Mouse (Mus musculus): ENCODE measurements around the gene Fblim1. TPM values are rescaled to one million over a fixed set of nuclear protein-coding genes. Genes with fewer than 3 reads are reported as not detected.

The Fblim1 gene
- polyA plus RNA-seq, 1 experiment from 2014 or later, result 34.2 TPM

GRCm38 (mm10) chr4:141581051-141581450, 24.8 kb downstream of the Fblim1 start:
- H3K36me3 ChIP-seq (ENCODE audit: control insufficient read depth, insufficient read depth, low read length), result peaks cover 18% of the 10 kb centered on the region

GRCm38 (mm10) chr4:141578833-141579232, 27.1 kb downstream of the Fblim1 start:
- Histone ChIP-seq H3K27ac (replicated peaks; ENCODE audit: low read depth, low read length) (no peak overlapping the region), H3K4me1 (ENCODE audit: control insufficient read depth, insufficient read depth, low read length) (no peaks in the 10 kb centered on the region), H3K4me3 (replicated peaks; ENCODE audit: low read depth, low read length) (no peak overlapping the region), H3K36me3 (ENCODE audit: control insufficient read depth, insufficient read depth, low read length) (peaks cover 14% of the 10 kb centered on the region), H3K4me2 (ENCODE audit: low read length) (no peak overlapping the region), H3K27me3 (ENCODE audit: control insufficient read depth, insufficient read depth, low read length) (no peaks in the 10 kb centered on the region), H3K9ac (replicated peaks; ENCODE audit: low read length) (no peak overlapping the region), H3K9me3 (ENCODE audit: control insufficient read depth, low read length) (no peaks in the 10 kb centered on the region)
- ATAC-seq (ENCODE audit: low FRiP score, low TSS enrichment), result no peak
- 84% methylated on average over 3 of the region's 3 CpGs for WGBS
- DNase-seq, result no peak

More at GRCm38 (mm10) chr4:141581051-141581450, 24.8 kb downstream of the Fblim1 start:
- DNase-seq (no peak), ATAC-seq (ENCODE audit: low FRiP score, low TSS enrichment) (no peak)
- H3K4me2 ChIP-seq (ENCODE audit: low read length), result no peak overlapping the region
- no peaks in the 10 kb centered on the region for H3K4me1 ChIP-seq (ENCODE audit: control insufficient read depth, insufficient read depth, low read length)
- H3K27me3 ChIP-seq (ENCODE audit: control insufficient read depth, insufficient read depth, low read length), result no peaks in the 10 kb centered on the region
- H3K4me3 ChIP-seq (replicated peaks; ENCODE audit: low read depth, low read length), result no peak overlapping the region
- no peak overlapping the region for H3K9ac ChIP-seq (replicated peaks; ENCODE audit: low read length)
- 78% methylated on average over 13 of the region's 13 CpGs for WGBS
- no peak overlapping the region for H3K27ac ChIP-seq (replicated peaks; ENCODE audit: low read depth, low read length)
- H3K9me3 ChIP-seq (ENCODE audit: control insufficient read depth, low read length), result no peaks in the 10 kb centered on the region

GRCm38 (mm10) chr4:141576877-141577276, 29.0 kb downstream of the Fblim1 start:
- Histone ChIP-seq H3K9me3 (ENCODE audit: control insufficient read depth, low read length) (no peaks in the 10 kb centered on the region), H3K4me1 (ENCODE audit: control insufficient read depth, insufficient read depth, low read length) (no peaks in the 10 kb centered on the region), H3K27ac (replicated peaks; ENCODE audit: low read depth, low read length) (no peak overlapping the region), H3K4me3 (replicated peaks; ENCODE audit: low read depth, low read length) (no peak overlapping the region), H3K27me3 (ENCODE audit: control insufficient read depth, insufficient read depth, low read length) (no peaks in the 10 kb centered on the region), H3K36me3 (ENCODE audit: control insufficient read depth, insufficient read depth, low read length) (peaks cover 10% of the 10 kb centered on the region; the same call in 1 of the 2 replicates), H3K4me2 (ENCODE audit: low read length) (no peak overlapping the region), H3K9ac (replicated peaks; ENCODE audit: low read length) (no peak overlapping the region)
- ATAC-seq (ENCODE audit: low FRiP score, low TSS enrichment), result no peak
- WGBS, result 95% methylated on average over 7 of the region's 7 CpGs
- DNase-seq, result no peak

DNA sequence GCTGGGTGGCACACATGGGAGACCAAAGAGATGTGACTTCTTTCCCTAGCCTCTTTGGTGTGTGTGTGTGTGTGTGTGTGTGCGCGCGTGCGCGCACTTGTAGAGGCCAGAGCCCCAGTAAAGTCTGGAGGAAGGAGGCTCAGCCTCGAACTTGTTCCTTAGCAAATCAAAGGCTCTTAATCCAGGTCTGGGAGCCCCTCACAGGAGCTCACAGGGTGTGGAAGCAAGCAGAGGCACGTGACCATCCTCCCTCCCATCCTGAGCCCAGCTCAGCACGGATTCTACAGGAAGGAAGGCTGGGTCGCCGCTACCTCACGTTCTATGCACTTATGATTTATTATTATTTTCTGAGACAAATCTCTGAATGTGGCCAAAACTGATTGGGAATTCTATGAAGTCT, 29.5 kb downstream of the Fblim1 start:
- ATAC-seq (ENCODE audit: low FRiP score, low TSS enrichment), result no peak
- Histone ChIP-seq H3K4me3 (replicated peaks; ENCODE audit: low read depth, low read length) (no peak overlapping the region), H3K4me1 (ENCODE audit: control insufficient read depth, insufficient read depth, low read length) (no peaks in the 10 kb centered on the region), H3K9me3 (ENCODE audit: control insufficient read depth, low read length) (no peaks in the 10 kb centered on the region), H3K27me3 (ENCODE audit: control insufficient read depth, insufficient read depth, low read length) (no peaks in the 10 kb centered on the region), H3K4me2 (ENCODE audit: low read length) (no peak overlapping the region), H3K27ac (replicated peaks; ENCODE audit: low read depth, low read length) (no peak overlapping the region), H3K36me3 (ENCODE audit: control insufficient read depth, insufficient read depth, low read length) (peaks cover 10% of the 10 kb centered on the region; the same call in 1 of the 2 replicates), H3K9ac (replicated peaks; ENCODE audit: low read length) (no peak overlapping the region)
- DNase-seq, result no peak
- WGBS, result 84% methylated on average over 11 of the region's 11 CpGs

DNA sequence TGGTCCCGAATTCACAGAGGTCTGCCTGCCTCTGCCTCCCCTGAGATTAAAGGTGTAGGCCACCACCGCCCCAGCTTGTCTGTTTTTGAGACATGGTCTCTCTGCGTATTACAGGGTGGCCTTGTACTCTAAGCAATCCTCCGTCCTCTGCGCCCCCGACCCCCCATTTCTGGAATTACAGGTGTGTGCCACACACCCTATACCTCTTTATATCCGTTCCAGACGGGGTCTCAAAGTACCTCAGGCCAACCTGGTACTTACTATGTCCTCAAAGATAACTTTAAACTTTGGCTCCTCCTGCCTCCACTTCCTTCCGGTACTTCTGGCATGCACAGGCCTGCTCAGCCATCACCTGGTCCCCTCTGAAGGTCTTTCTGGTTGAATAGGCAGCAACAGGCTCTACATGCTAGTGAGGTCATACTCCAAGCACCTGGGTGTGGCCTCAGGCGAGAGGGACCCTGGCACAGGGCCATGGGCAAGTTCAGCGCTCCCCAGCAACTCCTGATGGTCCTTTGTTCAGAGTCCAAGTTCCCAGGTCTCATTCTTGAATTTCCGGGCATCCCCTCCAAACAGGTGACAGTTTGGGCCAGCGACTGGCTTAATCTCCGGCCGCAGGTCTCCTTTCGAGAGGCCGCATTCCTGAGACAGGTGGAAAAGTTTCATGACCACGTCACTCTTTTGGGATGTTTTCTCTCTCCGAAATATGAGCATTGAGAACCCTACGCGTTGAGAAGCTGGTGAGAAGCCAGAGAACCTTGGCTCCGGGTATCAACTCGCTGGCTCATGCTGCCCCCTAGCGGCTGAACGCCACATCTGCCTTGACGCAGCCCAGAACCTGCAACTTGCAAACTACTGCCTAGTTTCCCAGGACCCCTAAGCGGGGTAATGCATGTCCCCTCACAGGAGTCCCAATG, 30.9 kb downstream of the Fblim1 start:
- WGBS, result 44% methylated on average over 27 of the region's 27 CpGs
- no peak overlapping the region for H3K27ac ChIP-seq (replicated peaks; ENCODE audit: low read depth, low read length)
- H3K4me3 ChIP-seq (replicated peaks; ENCODE audit: low read depth, low read length), result no peak overlapping the region
- DNase-seq (peak; percentile 92), ATAC-seq (ENCODE audit: low FRiP score, low TSS enrichment) (peak; percentile 62; the same call in 1 of the 2 replicates)
- H3K27me3 ChIP-seq (ENCODE audit: control insufficient read depth, insufficient read depth, low read length), result no peaks in the 10 kb centered on the region
- peaks cover 10% of the 10 kb centered on the region; the same call in 1 of the 2 replicates for H3K36me3 ChIP-seq (ENCODE audit: control insufficient read depth, insufficient read depth, low read length)
- no peak overlapping the region for H3K9ac ChIP-seq (replicated peaks; ENCODE audit: low read length)
- H3K9me3 ChIP-seq (ENCODE audit: control insufficient read depth, low read length), result no peaks in the 10 kb centered on the region
- H3K4me1 ChIP-seq (ENCODE audit: control insufficient read depth, insufficient read depth, low read length), result no peaks in the 10 kb centered on the region
- no peak overlapping the region for H3K4me2 ChIP-seq (ENCODE audit: low read length)

- no peak overlapping the region for H3K4me3 ChIP-seq (replicated peaks; ENCODE audit: low read depth, low read length)
- ATAC-seq (ENCODE audit: low FRiP score, low TSS enrichment) (no peak), DNase-seq (no peak)
- no peaks in the 10 kb centered on the region for H3K9me3 ChIP-seq (ENCODE audit: control insufficient read depth, low read length)
- no peak overlapping the region for H3K27ac ChIP-seq (replicated peaks; ENCODE audit: low read depth, low read length)
- no peaks in the 10 kb centered on the region for H3K4me1 ChIP-seq (ENCODE audit: control insufficient read depth, insufficient read depth, low read length)
- 0 out of 2 replicates have a peak, but pooled peaks cover 6% of the 10 kb centered on the region for H3K36me3 ChIP-seq (ENCODE audit: control insufficient read depth, insufficient read depth, low read length)
- WGBS, result 75% methylated on average over 6 of the region's 6 CpGs
- H3K4me2 ChIP-seq (ENCODE audit: low read length), result no peak overlapping the region
- no peaks in the 10 kb centered on the region for H3K27me3 ChIP-seq (ENCODE audit: control insufficient read depth, insufficient read depth, low read length)
- no peak overlapping the region for H3K9ac ChIP-seq (replicated peaks; ENCODE audit: low read length)
These were observed 32.4 kb downstream of the Fblim1 start for GRCm38 (mm10) chr4:141573359-141573966.

- ATAC-seq (ENCODE audit: low FRiP score, low TSS enrichment) (no peak), DNase-seq (no peak)
- Histone ChIP-seq H3K9ac (replicated peaks; ENCODE audit: low read length) (no peak overlapping the region), H3K27me3 (ENCODE audit: control insufficient read depth, insufficient read depth, low read length) (no peaks in the 10 kb centered on the region), H3K36me3 (ENCODE audit: control insufficient read depth, insufficient read depth, low read length) (0 out of 2 replicates have a peak, but pooled peaks cover 6% of the 10 kb centered on the region), H3K27ac (replicated peaks; ENCODE audit: low read depth, low read length) (no peak overlapping the region), H3K9me3 (ENCODE audit: control insufficient read depth, low read length) (no peaks in the 10 kb centered on the region), H3K4me1 (ENCODE audit: control insufficient read depth, insufficient read depth, low read length) (no peaks in the 10 kb centered on the region), H3K4me2 (ENCODE audit: low read length) (no peak overlapping the region), H3K4me3 (replicated peaks; ENCODE audit: low read depth, low read length) (no peak overlapping the region)
- 80% methylated on average over 7 of the region's 7 CpGs for WGBS
These were observed 33.1 kb downstream of the Fblim1 start for GRCm38 (mm10) chr4:141572668-141573358.

GRCm38 (mm10) chr4:141571934-141572333, 34.0 kb downstream of the Fblim1 start:
- Histone ChIP-seq H3K27ac (replicated peaks; ENCODE audit: low read depth, low read length) (no peak overlapping the region), H3K9me3 (ENCODE audit: control insufficient read depth, low read length) (no peaks in the 10 kb centered on the region), H3K27me3 (ENCODE audit: control insufficient read depth, insufficient read depth, low read length) (no peaks in the 10 kb centered on the region), H3K4me3 (replicated peaks; ENCODE audit: low read depth, low read length) (no peak overlapping the region), H3K36me3 (ENCODE audit: control insufficient read depth, insufficient read depth, low read length) (0 out of 2 replicates have a peak, but pooled peaks cover 2% of the 10 kb centered on the region), H3K4me1 (ENCODE audit: control insufficient read depth, insufficient read depth, low read length) (no peaks in the 10 kb centered on the region), H3K9ac (replicated peaks; ENCODE audit: low read length) (no peak overlapping the region), H3K4me2 (ENCODE audit: low read length) (no peak overlapping the region)
- no peak for ATAC-seq (ENCODE audit: low FRiP score, low TSS enrichment)
- DNase-seq, result no peak
- WGBS, result 79% methylated on average over 10 of the region's 10 CpGs
